Mouse (Mus musculus) layer of hippocampus, adult 2 months (tissue): ENCODE measurements around the gene Lrrc58. TPM values are rescaled to one million over a fixed set of nuclear protein-coding genes. Genes with fewer than 3 reads are reported as not detected.

Experiments
- DNase-seq, 2 experiments: peaks; one replicate each; pipeline ENCODE4 v3.0.0; 2022; ENCODE audit warnings: low spot score in 2 of 2
- H3K27ac ChIP-seq: fragments of 200-600 bp; 2 replicates; pipeline ENCODE4 v1.8.1; 2022
- H3K4me3 ChIP-seq: fragments of 200-600 bp; 2 replicates; pipeline ENCODE4 v1.8.1; 2022; ENCODE audit warnings: mild to moderate bottlenecking
- CTCF ChIP-seq: fragments of 200-600 bp; conservative IDR thresholded peaks from 2 replicates; pipeline ENCODE4 v1.8.1; 2022; ENCODE audit warnings: antibody characterized with exemption, mild to moderate bottlenecking, moderate library complexity
- long read RNA-seq, 2 experiments: library from polyadenylated mRNA; stranded (forward); transcript quantifications; one replicate each; pipeline ENCODE4 v2.0.0; 2021; ENCODE audit warnings: borderline mapping rate in 2 of 2
- total RNA-seq, 2 experiments: library from RNA; stranded (reverse); gene quantifications; 2 replicates each; pipeline ENCODE4 v1.2.3; 2021

Gene Lrrc58
- total RNA-seq: 100 to 1,000 TPM in 1 of 2 experiments, 10 to 100 TPM in 1; 97.2 to 102 TPM
- long read RNA-seq, experiment 1, full-length matches to known transcripts: 14 of 29 reads
- long read RNA-seq, experiment 1, partial matches to known transcripts: 0 of 29 reads
- long read RNA-seq, experiment 1, other reads (novel, unspliced or antisense): 15 of 29 reads
- long read RNA-seq, experiment 2, full-length matches to known transcripts: 28 of 43 reads
- long read RNA-seq, experiment 2, partial matches to known transcripts: 0 of 43 reads
- long read RNA-seq, experiment 2, other reads (novel, unspliced or antisense): 15 of 43 reads

DNA sequence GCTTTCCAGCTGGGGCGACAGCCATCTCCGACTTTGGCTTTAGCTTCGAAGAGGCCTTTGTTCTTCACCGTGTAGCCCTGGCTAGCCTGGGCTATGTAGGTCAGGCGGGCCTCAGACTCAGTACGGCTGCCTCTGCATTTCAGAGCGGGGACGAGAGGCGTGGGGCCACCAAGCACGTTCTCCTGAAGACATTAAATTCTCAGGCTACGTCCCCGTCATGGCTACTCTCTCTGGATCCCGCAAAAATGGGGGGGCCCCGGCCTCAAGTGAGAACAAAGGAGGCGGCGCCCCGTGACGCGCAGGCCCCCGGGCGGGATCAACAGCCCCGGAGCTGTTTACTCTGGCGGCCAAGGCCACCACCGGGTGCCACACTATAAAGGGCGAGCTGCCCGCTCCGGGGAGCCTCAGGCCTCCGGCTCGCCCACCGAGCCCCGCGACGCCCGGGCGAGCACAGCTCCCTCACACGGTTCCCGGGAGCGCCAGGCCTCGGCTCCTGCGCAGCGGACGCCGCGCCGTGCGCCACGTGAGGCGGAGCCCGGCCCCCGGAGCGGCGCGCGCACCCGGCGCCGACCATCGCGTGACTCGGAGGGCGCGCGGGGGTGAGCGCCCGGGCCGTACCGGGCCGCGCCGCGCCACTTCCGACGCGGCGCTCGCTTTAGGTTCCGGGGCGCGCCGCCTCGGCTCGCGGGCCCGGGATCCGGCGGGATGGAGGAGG, at the start of gene Lrrc58:
Gene Lrrc58, plus strand, starts transcription at position 599 of the 715 bp plus-strand sequence.
- DNase-seq: peak; percentile 80 to 85
- Histone ChIP-seq H3K4me3 (peak within 1 kb of the TSS; percentile 77), H3K27ac (peak within 1 kb of the TSS; percentile 100)
- no peak for TF ChIP-seq CTCF

DNA sequence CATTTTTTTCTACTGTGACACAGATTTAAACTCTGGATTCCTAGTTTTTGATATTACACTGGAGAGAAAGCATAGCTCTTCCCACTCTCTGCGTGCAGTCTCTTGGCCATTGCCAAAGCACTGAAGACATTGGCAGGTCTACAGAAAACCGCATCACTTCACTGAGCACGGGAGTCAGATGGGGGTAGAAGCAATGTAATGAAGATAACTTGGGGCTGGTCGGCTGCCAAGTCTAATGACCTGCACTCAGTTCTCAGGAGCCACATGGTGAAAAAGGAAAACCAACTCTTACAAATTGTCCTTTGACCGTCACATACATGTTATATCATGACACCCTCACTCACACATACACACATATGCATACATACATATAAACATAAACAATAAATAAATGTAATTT, 44.2 kb upstream of the Lrrc58 start:
- no peak for DNase-seq
- no peak for TF ChIP-seq CTCF
- Histone ChIP-seq H3K27ac (no peak overlapping the region), H3K4me3 (no peak overlapping the region)

DNA sequence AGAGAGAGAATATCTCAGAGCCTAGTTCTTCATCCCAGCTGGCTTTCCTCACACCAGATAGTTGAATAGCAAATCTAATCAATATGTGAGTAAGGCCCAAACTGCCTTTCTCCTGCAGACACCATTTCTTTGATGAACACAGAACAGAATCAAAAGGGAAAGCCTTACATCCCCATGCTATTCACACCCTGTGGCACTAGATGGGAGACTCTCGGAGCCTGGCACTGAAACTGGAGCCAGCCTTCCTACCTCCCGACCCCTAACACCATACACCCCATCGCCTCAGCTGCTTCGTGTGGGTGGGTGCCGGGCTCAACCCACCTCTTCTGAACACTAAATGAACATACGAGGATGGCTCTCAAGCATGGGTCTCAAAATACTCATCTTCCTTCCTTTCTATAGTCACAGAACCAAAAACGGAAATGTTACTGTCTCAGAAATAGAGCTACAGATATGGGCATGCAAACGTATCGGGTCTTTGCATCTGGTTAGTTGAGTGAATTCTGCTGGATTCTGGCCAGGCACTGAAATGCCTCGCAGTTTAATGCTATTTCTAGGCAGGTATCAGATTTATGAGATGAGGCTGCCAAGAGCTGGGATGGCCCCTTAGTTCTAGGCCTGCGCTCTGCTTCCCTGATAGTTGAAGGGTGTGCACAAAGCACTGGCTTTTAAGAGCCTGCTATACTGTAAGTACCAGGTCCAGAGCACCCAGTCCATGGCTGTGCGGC, 43.2 kb upstream of the Lrrc58 start:
- no peak overlapping the region for H3K4me3 ChIP-seq
- no peak for DNase-seq
- H3K27ac ChIP-seq: no peak overlapping the region
- no peak for TF ChIP-seq CTCF

DNA sequence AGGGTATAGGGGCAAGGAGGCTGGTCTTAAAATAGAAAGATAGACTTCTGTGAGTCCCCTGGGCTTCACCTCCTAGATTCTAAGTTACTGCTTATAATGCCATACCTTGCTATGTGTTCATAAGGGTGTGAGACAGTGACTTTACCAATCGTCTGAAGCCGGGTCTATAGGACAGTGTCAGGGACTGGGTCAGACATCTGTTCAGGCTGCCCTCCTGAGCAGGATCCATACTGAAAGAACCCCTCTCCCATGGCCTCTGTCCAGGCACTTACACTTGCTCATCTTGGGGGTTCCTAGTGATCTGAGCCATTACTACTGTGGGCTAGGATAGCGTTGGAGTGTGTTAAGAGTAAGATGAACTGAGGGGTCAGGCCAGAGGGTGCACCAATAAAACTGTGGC, 41.9 kb upstream of the Lrrc58 start:
- Histone ChIP-seq H3K27ac (no peak overlapping the region), H3K4me3 (no peak overlapping the region)
- DNase-seq: no peak
- no peak for TF ChIP-seq CTCF

DNA sequence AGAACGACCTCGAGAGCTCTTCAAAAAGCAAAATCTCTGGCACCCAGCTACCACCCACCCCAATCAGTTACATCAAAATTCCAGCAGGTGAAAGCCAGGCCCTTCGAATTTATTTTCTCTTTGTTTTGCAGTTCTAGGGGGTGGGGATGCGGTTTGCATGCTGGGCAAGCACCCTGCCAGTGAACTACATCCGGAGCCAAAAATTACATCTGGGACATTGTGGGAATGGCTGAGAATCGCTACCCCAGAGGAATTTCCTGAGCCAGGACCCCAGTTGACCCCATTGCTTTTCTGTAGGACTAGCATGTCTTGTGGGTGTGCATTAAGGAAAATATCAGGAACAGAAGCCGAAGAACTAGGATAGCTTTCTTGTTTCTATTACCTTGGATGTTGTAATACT, 37.1 kb upstream of the Lrrc58 start:
- no peak overlapping the region for H3K4me3 ChIP-seq
- DNase-seq: no peak
- H3K27ac ChIP-seq: no peak overlapping the region
- peak; percentile 39; the same call in 1 of the 2 replicates for TF ChIP-seq CTCF

DNA sequence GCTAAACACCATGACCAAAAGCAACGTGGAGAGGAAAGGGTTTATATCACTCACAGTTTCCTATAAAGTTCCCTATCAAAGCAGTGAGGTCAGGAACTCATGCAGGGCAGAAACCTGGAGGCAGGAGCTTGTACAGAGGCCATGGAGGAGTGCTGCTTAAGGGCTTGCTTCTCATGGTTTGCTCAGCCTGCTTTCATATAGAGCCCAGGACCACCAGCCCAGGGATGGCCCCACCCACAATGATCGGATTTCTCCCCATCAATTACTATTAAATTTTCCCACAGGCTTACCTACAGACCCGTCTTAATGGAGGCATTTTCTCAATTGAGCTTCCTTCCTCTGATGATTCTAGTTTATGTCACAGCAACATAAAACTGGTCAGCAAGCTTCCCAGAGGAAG, 30.6 kb upstream of the Lrrc58 start:
- H3K27ac ChIP-seq: no peak overlapping the region
- TF ChIP-seq CTCF: no peak
- DNase-seq: no peak
- no peak overlapping the region for H3K4me3 ChIP-seq

DNA sequence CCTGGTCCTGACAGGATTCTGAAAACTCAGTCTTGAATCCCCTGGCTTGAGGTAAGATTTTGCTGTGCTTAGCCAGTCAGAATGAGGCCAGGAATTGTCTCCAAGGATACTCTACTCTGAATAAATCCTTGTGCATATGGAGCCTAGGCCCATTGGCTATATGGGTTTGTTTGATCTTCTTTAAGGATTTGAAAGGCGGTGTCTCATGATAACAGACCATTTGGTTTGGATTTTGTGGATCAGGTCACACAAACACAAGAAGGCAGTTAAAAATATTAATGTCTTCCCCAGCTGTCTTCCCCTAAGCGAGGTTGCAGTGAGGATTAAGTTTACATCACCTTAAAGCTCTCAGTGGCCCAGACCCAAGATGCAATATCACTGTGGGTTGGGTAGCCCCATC, 25.8 kb upstream of the Lrrc58 start:
- no peak overlapping the region for H3K27ac ChIP-seq
- no peak overlapping the region for H3K4me3 ChIP-seq
- TF ChIP-seq CTCF: no peak
- DNase-seq: no peak

DNA sequence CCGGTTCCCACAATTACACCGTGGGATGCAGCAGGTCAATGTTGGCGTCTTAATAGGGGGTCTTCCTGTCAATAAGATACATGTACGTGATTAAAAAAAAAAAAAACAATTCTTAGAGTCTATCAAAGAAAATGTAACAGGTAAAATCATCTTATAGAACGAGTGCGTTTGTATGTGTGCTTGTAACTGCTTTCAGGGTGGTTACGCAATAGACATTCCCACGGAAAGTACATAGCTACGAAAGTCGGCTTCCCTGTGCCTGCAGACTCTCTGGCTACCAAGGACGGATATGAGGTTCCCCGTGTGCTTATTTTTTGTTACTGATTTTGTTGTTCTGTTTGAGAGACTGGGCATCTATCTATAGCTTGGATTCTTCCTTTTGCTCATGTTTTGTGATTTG, 24.4 kb upstream of the Lrrc58 start:
- Histone ChIP-seq H3K27ac (no peak overlapping the region), H3K4me3 (no peak overlapping the region)
- no peak for TF ChIP-seq CTCF
- no peak for DNase-seq

DNA sequence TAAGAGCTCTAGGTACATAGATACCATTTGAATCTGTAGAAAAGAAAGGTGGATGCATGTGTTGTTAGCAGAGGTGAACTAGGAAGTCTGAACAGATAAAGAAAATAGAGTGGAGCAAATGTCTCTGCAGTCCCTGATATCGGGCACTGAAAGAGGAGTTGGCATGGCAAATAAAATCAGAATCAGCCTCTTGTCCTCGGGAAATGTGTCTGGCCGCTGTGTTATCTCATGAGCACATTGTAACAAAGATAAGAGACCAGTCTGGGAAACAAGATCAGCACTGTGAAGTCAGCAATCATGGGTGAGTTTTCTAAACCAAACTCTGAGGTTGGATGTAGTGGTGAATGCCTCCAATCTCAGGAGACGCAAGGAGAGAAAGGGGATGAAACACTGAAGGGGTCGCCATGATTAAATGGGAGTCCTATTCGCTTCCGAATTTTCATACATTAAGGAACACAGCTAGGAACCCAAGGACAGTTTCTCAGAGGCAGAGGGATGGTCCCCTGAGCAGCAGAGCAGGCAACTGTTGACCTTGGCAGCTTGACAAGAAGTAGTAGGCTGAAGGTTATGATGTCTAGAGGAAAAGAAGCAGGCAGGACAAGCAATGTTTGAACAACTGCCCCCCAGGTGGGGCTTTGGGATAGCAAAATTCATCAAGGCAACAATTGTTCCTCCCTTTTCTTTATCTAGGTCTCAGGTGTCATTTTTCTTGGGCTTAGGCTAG, 22.8 kb upstream of the Lrrc58 start:
- no peak for TF ChIP-seq CTCF
- no peak overlapping the region for H3K27ac ChIP-seq
- DNase-seq: no peak
- no peak overlapping the region for H3K4me3 ChIP-seq

DNA sequence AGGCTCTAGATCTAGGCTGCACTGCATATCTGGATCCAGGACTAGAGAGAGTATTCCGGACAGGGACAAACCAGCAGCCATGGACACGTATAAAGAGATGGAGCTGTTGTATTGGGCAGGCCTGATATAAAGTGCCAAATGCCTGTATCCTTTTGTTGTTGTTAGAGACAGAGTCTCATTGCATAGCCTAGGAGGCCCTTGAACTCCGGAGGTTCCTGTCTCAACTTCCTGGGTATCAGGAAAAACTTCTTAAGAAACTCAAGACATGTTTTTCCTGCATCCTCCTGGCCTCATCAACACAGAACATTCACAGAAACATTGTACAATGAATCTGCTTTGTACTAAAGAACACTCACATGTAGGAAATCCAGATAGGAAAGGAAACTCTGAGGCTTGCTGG, 21.1 kb upstream of the Lrrc58 start:
- H3K4me3 ChIP-seq: no peak overlapping the region
- no peak for TF ChIP-seq CTCF
- no peak for DNase-seq

DNA sequence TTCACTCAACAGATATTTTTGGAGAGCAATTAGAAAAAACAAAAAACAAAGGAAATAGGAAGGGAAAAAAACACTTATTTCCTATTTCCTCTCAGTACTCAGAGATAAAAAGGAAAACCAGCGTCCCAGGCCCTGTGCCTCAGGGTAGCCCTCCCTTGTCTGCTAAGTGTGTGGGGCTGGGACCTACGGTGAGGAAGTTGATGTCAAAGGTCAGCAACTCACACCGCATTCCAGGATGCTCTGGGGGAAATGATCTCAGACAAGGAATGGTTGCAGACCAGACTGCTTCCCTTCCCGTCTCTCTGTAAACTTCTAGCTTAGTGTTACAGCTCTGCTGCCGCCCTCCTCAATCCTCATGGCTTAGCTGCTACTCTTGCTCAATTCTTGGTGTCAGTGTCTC, 16.8 kb upstream of the Lrrc58 start:
- no peak overlapping the region for H3K27ac ChIP-seq

More for the DNA sequence above, 21.1 kb upstream of the Lrrc58 start:
- H3K27ac ChIP-seq: no peak overlapping the region

DNA sequence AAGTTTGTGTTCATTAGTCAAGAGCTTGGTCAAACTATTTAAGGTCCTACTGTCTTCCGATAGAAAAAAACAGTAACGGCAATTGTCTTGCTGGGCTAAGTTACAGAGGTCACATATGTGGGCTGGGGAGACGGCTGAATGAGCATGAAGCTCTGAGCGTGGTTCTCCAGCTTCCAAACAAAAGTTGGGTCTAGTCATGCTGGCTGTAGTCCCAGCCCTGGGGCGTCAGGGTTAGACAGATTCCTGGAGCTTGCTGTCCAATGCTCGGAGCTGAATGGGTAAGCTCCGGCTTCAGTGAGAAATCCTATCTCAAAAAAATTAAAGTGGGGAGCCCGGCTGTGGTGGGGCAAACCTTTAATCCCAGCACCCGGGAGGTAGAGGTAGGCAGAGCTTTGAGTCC, 14.9 kb upstream of the Lrrc58 start:
- TF ChIP-seq CTCF: no peak
- Histone ChIP-seq H3K4me3 (no peak overlapping the region), H3K27ac (no peak overlapping the region)
- DNase-seq: no peak

More for the DNA sequence above, 16.8 kb upstream of the Lrrc58 start:
- DNase-seq: no peak
- no peak overlapping the region for H3K4me3 ChIP-seq
- no peak for TF ChIP-seq CTCF

DNA sequence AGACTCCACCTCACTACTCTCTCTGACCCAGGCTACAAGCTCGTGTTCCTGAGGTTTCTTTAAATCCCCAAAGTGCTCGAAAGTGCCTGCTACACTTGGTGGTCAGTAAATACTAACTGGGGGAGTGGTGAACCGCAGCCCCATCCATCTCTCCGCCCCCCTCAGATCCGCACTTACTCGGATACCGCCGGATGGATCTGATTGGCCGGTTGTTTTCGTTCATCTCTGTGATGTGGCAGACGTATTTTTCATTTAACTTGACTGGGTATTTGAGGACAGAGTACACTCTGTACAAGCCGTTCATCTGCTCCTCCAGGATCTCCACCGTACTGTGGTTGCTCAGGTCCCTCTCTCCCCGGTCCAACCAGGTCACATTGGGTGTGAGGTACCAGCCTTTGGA, 14.1 kb upstream of the Lrrc58 start:
- H3K27ac ChIP-seq: no peak overlapping the region
- DNase-seq: no peak
- H3K4me3 ChIP-seq: no peak overlapping the region
- no peak for TF ChIP-seq CTCF
